8 mouse cellular contexts compared by ENCODE assay signal in the genomic region with DNA sequence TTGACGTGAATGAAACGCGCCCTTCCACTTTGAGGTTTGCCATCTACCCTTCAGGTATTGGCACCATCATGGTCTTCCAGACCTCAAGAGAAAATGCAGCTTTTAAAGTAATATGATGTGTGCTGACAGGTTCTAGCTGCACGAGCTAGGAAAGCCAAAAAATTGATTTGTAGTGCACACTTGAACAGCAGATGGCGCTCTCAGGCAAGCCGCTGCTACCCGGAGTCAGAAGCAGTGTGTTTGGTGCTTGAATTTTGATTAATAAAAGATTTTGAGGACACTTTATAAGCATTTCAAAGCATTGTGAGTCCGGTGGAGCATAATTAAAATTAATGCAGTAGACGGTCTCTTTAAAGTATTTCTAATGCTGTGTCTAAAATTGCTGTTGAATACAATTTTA. TPM values are rescaled to one million over a fixed set of nuclear protein-coding genes. Genes with fewer than 3 reads are reported as not detected.
DNase-seq lines count a peak whose midpoint lies in the region; ATAC-seq lines count a peak whose summit lies in the region.

No protein-coding gene starts in this region.

- peak; percentile 45; the same call in 1 of the 2 replicates for ATAC-seq in frontal cortex, adult (ENCODE audit: low TSS enrichment)

- DNase-seq in adrenal gland, adult (ENCODE audit: inconsistent age in 2 of 2, low spot score in 1 of 2): peak; percentile 48 to 85
- DNase-seq in adrenal gland, adult 8-10 months: no peak
- DNase-seq in MEL-GATA-1-ER (ENCODE audit: extremely low read depth, low read depth): peak; percentile 22
- peak; percentile 67 for DNase-seq in cerebellum, adult 8-10 months
- peak; percentile 55 to 91 for DNase-seq in layer of hippocampus, adult 18-20 months (ENCODE audit: low spot score in 2 of 2)
- peak; percentile 44 for DNase-seq in lung, postnatal 25 days (ENCODE audit: low spot score)
- peak; percentile 73 for DNase-seq in right cerebral cortex, adult 18-20 months

RNA-seq across cellular contexts. Expression of a gene that starts 16.4 kb away (rescaled TPM):
- not detected for total RNA-seq in adrenal gland, adult 8-10 months (2022)
- total RNA-seq in layer of hippocampus, adult 18-20 months (2021): under 1 TPM in 1 of 2 experiments, not detected in 1; 0.35 TPM

RNA-seq across cellular contexts. Expression of a gene that starts 54.5 kb away (rescaled TPM):
- total RNA-seq in adrenal gland, adult 8-10 months (2022): 10 to 100 TPM; 32.2 to 49.3 (median 41.6) TPM
- 1 to 10 TPM; 9.5 to 9.8 TPM for total RNA-seq in layer of hippocampus, adult 18-20 months (2021)
